Mouse (Mus musculus) brain, embryonic 18.5 days (tissue): Measurements from ENCODE around the gene Cntfr.
A peak's percentile ranks its signal among the peaks of the same experiment; 100 is the strongest.

ENCODE experiments used
- DNase-seq: peaks from one replicate; pipeline ENCODE4 v3.0.0-alpha.2; 2012; ENCODE audit warnings: low read depth, low spot score

Gene Cntfr

GRCm38 (mm10) chr4:41615661-41616599 lies 81.0 kb downstream of the Cntfr start:
- peak; percentile 72 for DNase-seq

GRCm38 (mm10) chr4:41614156-41614555 lies 82.7 kb downstream of the Cntfr start:
- DNase-seq, result peak; percentile 57

GRCm38 (mm10) chr4:41612166-41612565 lies 84.7 kb downstream of the Cntfr start:
- DNase-seq, result peak; percentile 67

- no peak for DNase-seq
Measured at GRCm38 (mm10) chr4:41610594-41610980, 86.3 kb downstream of the Cntfr start.

GRCm38 (mm10) chr4:41609681-41610593 lies 87.0 kb downstream of the Cntfr start:
- no peak for DNase-seq
